Mouse (Mus musculus) MEL (cell line): Measurements from ENCODE around the gene Cenpp. TPM values are rescaled to one million over a fixed set of nuclear protein-coding genes. Genes with fewer than 3 reads are reported as not detected.

ENCODE experiments used
- DNase-seq: peaks from one replicate; pipeline ENCODE4 v3.0.0; 2011; ENCODE audit warnings: low read depth, low spot score
- H3K27ac ChIP-seq: 2 replicates; pipeline ENCODE4 v1.5.1; 2012; ENCODE audit warnings: low read depth, mild to moderate bottlenecking, control low read depth, low read length, moderate library complexity; ENCODE audit not compliant: control insufficient read depth
- H3K27me3 ChIP-seq, 2 experiments: fragments of 150-350 bp in 1 of 2; sonication (generic) in 1 of 2; 2 replicates each; pipeline ENCODE4 v1.6.1; 2012; ENCODE audit warnings: low read length in 2 of 2, mild to moderate bottlenecking in 2 of 2, improper control_type of control experiment in 1 of 2, moderate library complexity in 1 of 2; ENCODE audit not compliant: insufficient read depth in 2 of 2, control insufficient read depth in 1 of 2
- H3K36me3 ChIP-seq, 2 experiments: 2 replicates each; pipeline ENCODE4 v1.6.1; 2012 to 2014; ENCODE audit warnings: low read length in 2 of 2, improper control_type of control experiment in 1 of 2, inconsistent platforms in 1 of 2, mild to moderate bottlenecking in 1 of 2; ENCODE audit not compliant: insufficient read depth in 2 of 2, control insufficient read depth in 1 of 2
- H3K4me1 ChIP-seq, 2 experiments: fragments of 150-350 bp in 1 of 2; sonication (generic) in 1 of 2; 2 replicates each; pipeline ENCODE4 v1.6.1; 2012; ENCODE audit warnings: low read length in 2 of 2, improper control_type of control experiment in 1 of 2, mild to moderate bottlenecking in 1 of 2; ENCODE audit not compliant: insufficient read depth in 2 of 2, control insufficient read depth in 1 of 2
- H3K4me3 ChIP-seq, 2 experiments: fragments of 150-350 bp in 1 of 2; sonication (generic) in 1 of 2; 2 replicates each; pipeline ENCODE4 v1.5.1; 2012; ENCODE audit warnings: low read depth in 2 of 2, low read length in 2 of 2, mild to moderate bottlenecking in 2 of 2, moderate library complexity in 2 of 2, control low read depth in 1 of 2, improper control_type of control experiment in 1 of 2; ENCODE audit not compliant: control insufficient read depth in 1 of 2, insufficient read depth in 1 of 2
- H3K79me2 ChIP-seq: 2 replicates; pipeline ENCODE4 v1.6.1; 2012; ENCODE audit warnings: mild to moderate bottlenecking, low read length, moderate library complexity; ENCODE audit not compliant: control insufficient read depth, poor library complexity, insufficient read depth
- H3K9ac ChIP-seq: 2 replicates; pipeline ENCODE4 v1.6.1; 2012; ENCODE audit warnings: low read depth, mild to moderate bottlenecking, control low read depth, low read length, moderate library complexity; ENCODE audit not compliant: control insufficient read depth, poor library complexity, severe bottlenecking
- H3K9me3 ChIP-seq: fragments of 150-350 bp; sonication (generic); replicated peaks from 2 replicates; pipeline ENCODE4 v1.6.1; 2012; ENCODE audit warnings: mild to moderate bottlenecking, low read length, improper control_type of control experiment, moderate library complexity; ENCODE audit not compliant: insufficient read depth
- CHD1 ChIP-seq: IDR thresholded peaks from 2 replicates; pipeline ENCODE4 v1.6.1; 2012; ENCODE audit warnings: low read depth, mild to moderate bottlenecking, inconsistent platforms, low read length, improper control_type of control experiment
- CTCF ChIP-seq, 3 experiments: IDR thresholded peaks in 2 of 3; conservative IDR thresholded peaks in 1 of 3; 2 replicates each; pipeline ENCODE4 v1.5.1; 2011 to 2012; ENCODE audit warnings: low read length in 3 of 3, low read depth in 2 of 3, mild to moderate bottlenecking in 2 of 3, improper control_type of control experiment in 1 of 3, inconsistent platforms in 1 of 3, mixed read lengths in 1 of 3, moderate library complexity in 1 of 3; ENCODE audit not compliant: control insufficient read depth in 1 of 3, insufficient read depth in 1 of 3, poor library complexity in 1 of 3, severe bottlenecking in 1 of 3
- ELF1 ChIP-seq: IDR thresholded peaks from 2 replicates; pipeline ENCODE4 v1.6.1; 2014; ENCODE audit warnings: low read depth, mild to moderate bottlenecking, inconsistent platforms, low read length, improper control_type of control experiment, moderate library complexity
- EP300 ChIP-seq, 2 experiments: IDR thresholded peaks; 2 replicates each; pipeline ENCODE4 v1.6.1; 2011; ENCODE audit warnings: improper control_type of control experiment in 2 of 2, low read length in 2 of 2, low read depth in 1 of 2, mild to moderate bottlenecking in 1 of 2
- GABPA ChIP-seq: IDR thresholded peaks from 2 replicates; pipeline ENCODE4 v1.6.1; 2012; ENCODE audit warnings: low read depth, mild to moderate bottlenecking, inconsistent platforms, low read length, improper control_type of control experiment, moderate library complexity
- HCFC1 ChIP-seq: IDR thresholded peaks from 2 replicates; pipeline ENCODE4 v1.6.1; 2012; ENCODE audit warnings: low read depth, mild to moderate bottlenecking, inconsistent platforms, low read length, improper control_type of control experiment, moderate library complexity
- KAT2A ChIP-seq: conservative IDR thresholded peaks from 2 replicates; pipeline ENCODE4 v1.6.1; 2012; ENCODE audit warnings: low read depth, low read length, improper control_type of control experiment, inconsistent platforms
- MAFK ChIP-seq: IDR thresholded peaks from 2 replicates; pipeline ENCODE4 v1.6.1; 2011; ENCODE audit warnings: low read depth, mild to moderate bottlenecking, low read length, improper control_type of control experiment, borderline replicate concordance
- MAX ChIP-seq: IDR thresholded peaks from 2 replicates; pipeline ENCODE4 v1.6.1; 2011; ENCODE audit warnings: low read length, improper control_type of control experiment
- MAZ ChIP-seq: IDR thresholded peaks from 2 replicates; pipeline ENCODE4 v1.6.1; 2012; ENCODE audit warnings: low read depth, mild to moderate bottlenecking, inconsistent platforms, low read length, improper control_type of control experiment
- MEF2A ChIP-seq: IDR thresholded peaks from 2 replicates; pipeline ENCODE4 v1.6.1; 2014; ENCODE audit warnings: low read depth, mild to moderate bottlenecking, inconsistent platforms, low read length, improper control_type of control experiment; ENCODE audit not compliant: poor library complexity, insufficient replicate concordance, severe bottlenecking; ENCODE audit errors: extremely low read depth
- MYB ChIP-seq: IDR thresholded peaks from 2 replicates; pipeline ENCODE4 v1.6.1; 2011; ENCODE audit warnings: mild to moderate bottlenecking, low read depth, low read length, improper control_type of control experiment
- MYC ChIP-seq: IDR thresholded peaks from 2 replicates; pipeline ENCODE4 v1.6.1; 2011; ENCODE audit warnings: low read depth, mild to moderate bottlenecking, low read length, improper control_type of control experiment, moderate library complexity
- RAD21 ChIP-seq: IDR thresholded peaks from 2 replicates; pipeline ENCODE4 v1.6.1; 2011; ENCODE audit warnings: mild to moderate bottlenecking, low read depth, low read length, improper control_type of control experiment
- SIN3A ChIP-seq: IDR thresholded peaks from 2 replicates; pipeline ENCODE4 v1.6.1; 2012; ENCODE audit warnings: low read length, improper control_type of control experiment, inconsistent platforms
- TCF12 ChIP-seq: IDR thresholded peaks from 2 replicates; pipeline ENCODE4 v1.6.1; 2014; ENCODE audit warnings: low read depth, mild to moderate bottlenecking, inconsistent platforms, low read length, improper control_type of control experiment, moderate library complexity
- UBTF ChIP-seq: IDR thresholded peaks from 2 replicates; pipeline ENCODE4 v1.6.1; 2012; ENCODE audit warnings: low read depth, mild to moderate bottlenecking, inconsistent platforms, low read length, improper control_type of control experiment, moderate library complexity, borderline replicate concordance; ENCODE audit not compliant: insufficient read depth
- USF1 ChIP-seq: IDR thresholded peaks from 2 replicates; pipeline ENCODE4 v1.6.1; 2014; ENCODE audit warnings: low read depth, mild to moderate bottlenecking, inconsistent platforms, low read length, improper control_type of control experiment, moderate library complexity
- ZC3H11A ChIP-seq: IDR thresholded peaks from 2 replicates; pipeline ENCODE4 v1.6.1; 2012; ENCODE audit warnings: low read depth, mild to moderate bottlenecking, inconsistent platforms, low read length, improper control_type of control experiment
- polyA plus RNA-seq, 2 experiments: library from polyadenylated mRNA; stranded (reverse) in 1 of 2; unstranded in 1 of 2; fragments of >175 nt in 1 of 2; fragments of >200 nt in 1 of 2; gene quantifications; 2 replicates each; pipeline versions ENCODE4 v1.2.1 to v1.2.4; 2012; ENCODE audit warnings: low replicate concordance in 2 of 2, low read depth in 1 of 2; ENCODE audit not compliant: insufficient read length in 2 of 2, insufficient read depth in 1 of 2, missing spikeins in 1 of 2
- total RNA-seq: library from RNA; depleted of rRNA; stranded (reverse); fragments of 300-350 nt; gene quantifications from 2 replicates; pipeline ENCODE4 v1.2.3, GENCODE M21; 2012

Cenpp gene
- total and polyA plus RNA-seq, 3 experiments, result 13.2 to 17.9 TPM; not detected in 1

GRCm38 (mm10) chr13:49480551-49480950, 172.0 kb downstream of the Cenpp start:
- no peak for DNase-seq
- no peaks in the 10 kb centered on the region for H3K36me3 ChIP-seq
- H3K79me2 ChIP-seq, result no peaks in the 10 kb centered on the region
- H3K4me3 ChIP-seq, result no peak overlapping the region
- H3K9me3 ChIP-seq, result no peaks in the 10 kb centered on the region
- H3K27me3 ChIP-seq, result no peaks in the 10 kb centered on the region
- H3K4me1 ChIP-seq, result no peaks in the 10 kb centered on the region
- no peak overlapping the region for H3K9ac ChIP-seq
- H3K27ac ChIP-seq, result no peak overlapping the region
- TF ChIP-seq USF1 (no peak), EP300 (IDR thresholded peaks at IDR 0.05; ENCODE audit: low read depth in 1 of 2, low read length in 2 of 2) (no peak), SIN3A (no peak), KAT2A (no peak), MYC (no peak), ELF1 (no peak), MAFK (no peak), RAD21 (no peak), MAZ (no peak), MYB (no peak), TCF12 (no peak), ZC3H11A (no peak)
- TF ChIP-seq, all 39 proteins: peak for 0

GRCm38 (mm10) chr13:49480057-49480456, 172.5 kb downstream of the Cenpp start:
- Histone ChIP-seq H3K4me1 (no peaks in the 10 kb centered on the region), H3K27ac (no peak overlapping the region), H3K27me3 (no peaks in the 10 kb centered on the region), H3K36me3 (no peaks in the 10 kb centered on the region), H3K9ac (no peak overlapping the region), H3K9me3 (no peaks in the 10 kb centered on the region), H3K79me2 (no peaks in the 10 kb centered on the region), H3K4me3 (no peak overlapping the region)
- no peak for TF ChIP-seq MYC
- no peak for TF ChIP-seq ELF1
- TF ChIP-seq GABPA, result no peak
- TF ChIP-seq CTCF (IDR thresholded peaks at IDR 0.05 in 2 of 3, conservative IDR thresholded peaks at IDR 0.05 in 1 of 3; ENCODE audit: control insufficient read depth in 1 of 3, insufficient read depth in 1 of 3, low read depth in 2 of 3, low read length in 3 of 3, poor library complexity in 1 of 3, severe bottlenecking in 1 of 3), result no peak
- no peak for DNase-seq

GRCm38 (mm10) chr13:49479399-49479798, 173.2 kb downstream of the Cenpp start:
- Histone ChIP-seq H3K27me3 (no peaks in the 10 kb centered on the region), H3K9ac (no peak overlapping the region), H3K36me3 (no peaks in the 10 kb centered on the region), H3K79me2 (no peaks in the 10 kb centered on the region), H3K4me3 (no peak overlapping the region), H3K27ac (no peak overlapping the region), H3K4me1 (no peaks in the 10 kb centered on the region), H3K9me3 (no peaks in the 10 kb centered on the region)
- TF ChIP-seq GABPA (no peak), MAX (no peak), UBTF (no peak), CHD1 (no peak), HCFC1 (no peak), ELF1 (no peak), MEF2A (no peak)
- no peak for DNase-seq
